Mouse (Mus musculus) 416B (cell line): ENCODE data around the gene Armc8.

ENCODE experiments used
- DNase-seq: peaks from one replicate; pipeline ENCODE4 v3.0.0; 2011; ENCODE audit warnings: low read depth

Gene Armc8

DNA sequence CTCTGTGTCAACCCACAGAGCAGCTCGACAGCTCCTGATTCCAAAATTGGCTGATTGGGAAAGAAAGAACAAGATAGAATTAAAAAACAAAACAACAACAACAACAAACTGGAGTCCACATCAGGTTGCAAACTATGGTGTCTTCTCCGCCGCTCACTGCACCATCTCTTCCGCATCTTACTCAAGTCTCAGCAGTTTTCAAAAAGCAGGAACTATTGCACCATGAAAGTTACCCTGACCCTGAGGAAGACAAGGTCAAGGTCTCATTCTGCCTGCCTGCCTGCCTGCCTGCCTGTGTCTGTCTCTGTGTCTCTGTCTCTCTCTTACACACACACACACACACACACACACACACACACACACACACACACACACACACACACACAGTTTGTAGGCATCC, 69.4 kb downstream of the Armc8 start:
- peak; percentile 42 for DNase-seq

DNA sequence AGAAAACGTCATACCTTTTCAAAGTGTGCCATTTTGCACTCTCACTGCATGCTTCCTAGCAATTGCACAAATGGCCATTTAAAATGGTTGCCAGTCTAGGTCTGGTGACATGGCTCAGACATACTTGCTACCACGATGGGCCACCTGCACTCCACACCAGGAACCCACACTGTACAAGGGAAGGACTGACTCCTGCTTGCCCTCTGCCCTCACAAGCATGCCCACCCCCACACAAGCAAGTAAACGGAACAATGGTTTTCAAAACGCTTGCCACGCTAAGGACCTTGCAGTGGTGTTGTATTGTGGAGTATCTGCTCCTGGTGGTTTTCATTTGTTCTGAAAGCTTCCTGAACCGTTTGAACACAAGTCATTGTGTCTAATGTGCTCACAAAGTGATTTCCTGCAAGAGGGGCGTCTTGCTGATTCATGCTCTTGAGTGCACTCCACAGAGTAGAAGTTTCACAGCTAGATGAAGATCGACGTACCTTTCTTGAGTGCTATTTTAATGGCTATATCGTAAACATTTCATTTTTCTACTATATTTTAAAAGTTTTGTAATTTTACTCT, 76.0 kb downstream of the Armc8 start:
- peak; percentile 87 for DNase-seq

DNA sequence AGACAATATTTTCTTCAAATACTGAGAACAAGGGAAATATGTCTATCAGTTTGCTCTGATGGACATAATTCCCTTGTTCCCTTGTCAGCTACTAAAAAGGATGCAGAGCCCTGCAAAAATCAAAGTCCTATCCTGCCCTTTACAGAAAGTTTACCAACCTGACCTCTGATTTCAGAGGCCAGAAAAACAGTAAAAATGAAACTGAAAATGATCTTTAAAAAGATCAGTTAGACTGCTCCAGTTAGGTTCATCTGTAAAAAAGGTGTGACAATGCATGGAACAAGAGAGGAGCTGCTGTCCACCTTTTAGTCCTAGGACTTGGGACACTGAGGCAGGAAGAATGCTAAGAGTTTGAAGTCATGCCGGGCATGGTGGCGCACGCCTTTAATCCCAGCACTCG, 77.6 kb downstream of the Armc8 start:
- no peak for DNase-seq

GRCm38 (mm10) chr9:99487841-99488240, 80.9 kb downstream of the Armc8 start:
- no peak for DNase-seq

DNA sequence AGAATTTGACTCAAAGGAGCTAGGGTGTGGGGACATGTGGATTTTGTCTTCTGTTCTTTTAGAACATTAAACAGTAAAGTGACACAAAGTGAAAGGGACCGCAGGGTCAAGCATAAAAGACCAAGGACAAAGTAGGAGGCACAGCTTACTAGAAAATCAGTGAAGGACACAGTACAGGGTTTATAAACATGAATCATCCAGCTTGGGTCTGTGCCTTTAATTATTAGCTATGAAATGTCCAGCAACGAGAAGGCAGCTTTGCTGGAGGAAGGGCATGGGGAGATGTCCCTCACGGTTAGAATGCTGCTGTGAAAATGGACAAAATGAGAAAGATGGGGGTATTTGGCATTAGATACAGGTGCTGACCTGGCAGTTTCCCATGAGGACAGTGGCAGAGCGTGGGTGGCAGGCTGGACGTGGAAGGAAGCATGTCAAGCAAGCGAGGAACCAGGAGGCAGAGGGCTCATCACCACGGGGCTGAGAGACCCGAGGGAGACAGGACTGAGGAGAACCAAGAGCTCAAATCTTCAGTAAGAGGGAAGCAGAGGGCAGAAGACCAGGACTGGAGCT, 81.5 kb downstream of the Armc8 start:
- no peak for DNase-seq

- peak; percentile 27 for DNase-seq
Observed at GRCm38 (mm10) chr9:99485144-99485543, 83.6 kb downstream of the Armc8 start.

GRCm38 (mm10) chr9:99484632-99485031, 84.1 kb downstream of the Armc8 start:
- DNase-seq: no peak

DNA sequence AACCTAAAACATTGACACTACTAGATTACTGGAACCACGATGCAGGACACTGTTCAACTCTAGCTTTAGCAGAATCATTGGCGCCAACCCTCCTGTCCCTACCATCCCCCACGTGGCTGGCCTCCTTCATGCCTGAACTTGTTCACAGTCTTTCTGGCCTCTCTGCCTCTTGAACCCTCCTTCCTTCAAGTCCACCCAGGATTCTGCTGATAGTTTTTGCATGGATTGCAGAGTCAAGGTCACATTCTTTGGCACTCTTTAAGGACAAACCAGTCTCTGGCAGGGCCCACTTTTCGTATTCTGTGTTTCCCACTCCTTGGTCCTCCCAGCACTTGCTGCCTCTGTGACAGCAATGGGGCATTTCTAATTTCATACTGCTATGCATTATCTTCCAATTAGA, 85.5 kb downstream of the Armc8 start:
- no peak for DNase-seq

- no peak for DNase-seq
Observed at GRCm38 (mm10) chr9:99480764-99481163, 87.9 kb downstream of the Armc8 start.

- no peak for DNase-seq
Observed at GRCm38 (mm10) chr9:99479181-99479711, 89.5 kb downstream of the Armc8 start.

GRCm38 (mm10) chr9:99471334-99471733, 97.4 kb downstream of the Armc8 start:
- no peak for DNase-seq

DNA sequence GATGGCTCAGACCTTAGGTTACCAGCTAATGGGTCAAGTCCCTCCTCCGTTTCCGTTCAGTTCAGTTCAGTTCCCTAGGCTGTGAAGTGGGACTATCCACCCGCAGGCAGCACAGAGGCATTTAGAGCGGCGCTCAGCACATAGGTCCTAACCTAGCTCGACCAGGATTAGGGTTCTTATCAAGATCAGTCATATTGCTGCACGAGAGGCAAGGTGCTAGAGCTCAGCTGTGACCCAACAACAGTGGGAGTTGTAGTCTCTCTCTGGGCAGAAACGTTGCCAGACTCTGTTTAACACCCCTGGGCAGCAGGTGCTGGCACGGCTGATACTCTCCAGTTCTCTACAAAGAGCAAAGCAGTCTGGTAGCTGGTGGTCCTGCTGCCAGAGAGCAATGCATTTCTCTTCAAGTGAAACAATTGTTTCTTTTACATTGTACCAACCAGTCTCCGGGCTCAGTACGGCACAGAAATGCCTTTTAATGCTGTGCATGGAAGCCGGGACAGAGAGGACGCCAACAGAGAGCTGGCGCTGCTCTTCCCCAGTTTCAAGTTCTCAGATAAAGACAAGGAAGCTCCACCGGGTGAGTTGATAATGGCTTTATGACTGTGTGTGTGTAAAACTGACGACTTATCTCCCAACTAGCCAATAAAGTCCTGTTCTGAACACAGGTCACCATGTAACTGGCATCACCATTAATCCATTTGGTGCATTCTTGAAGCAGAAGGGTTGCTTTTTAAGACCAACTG, 98.2 kb downstream of the Armc8 start:
- no peak for DNase-seq

DNA sequence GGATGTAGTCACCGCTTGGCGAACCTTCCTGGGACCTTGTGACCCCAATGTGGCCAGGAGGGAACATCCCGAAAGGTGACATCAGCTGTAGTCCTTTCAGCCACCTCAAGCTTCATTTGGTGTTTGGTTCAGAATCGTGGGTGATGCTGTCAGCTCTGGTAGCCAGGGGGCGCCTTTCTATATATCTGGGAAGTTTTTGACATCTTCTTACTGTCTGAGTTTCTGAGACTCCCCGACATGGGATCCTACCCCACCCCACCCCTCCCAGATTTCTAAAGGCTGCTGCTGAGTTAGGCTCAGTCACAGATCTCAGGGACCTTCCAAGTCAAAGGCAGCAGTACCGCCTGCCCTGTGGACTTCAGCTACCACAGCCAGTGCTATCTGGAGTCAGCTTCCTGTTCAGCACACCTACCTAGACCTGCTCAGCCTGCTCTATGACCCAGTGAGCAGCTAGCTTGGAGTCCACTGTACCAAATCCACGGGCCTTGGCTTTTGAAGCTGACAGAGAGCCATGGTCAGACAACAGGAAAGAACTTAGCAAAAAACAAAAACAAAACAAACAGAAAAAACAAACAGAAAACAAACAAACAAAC, 98.9 kb downstream of the Armc8 start:
- DNase-seq: peak; percentile 38

DNA sequence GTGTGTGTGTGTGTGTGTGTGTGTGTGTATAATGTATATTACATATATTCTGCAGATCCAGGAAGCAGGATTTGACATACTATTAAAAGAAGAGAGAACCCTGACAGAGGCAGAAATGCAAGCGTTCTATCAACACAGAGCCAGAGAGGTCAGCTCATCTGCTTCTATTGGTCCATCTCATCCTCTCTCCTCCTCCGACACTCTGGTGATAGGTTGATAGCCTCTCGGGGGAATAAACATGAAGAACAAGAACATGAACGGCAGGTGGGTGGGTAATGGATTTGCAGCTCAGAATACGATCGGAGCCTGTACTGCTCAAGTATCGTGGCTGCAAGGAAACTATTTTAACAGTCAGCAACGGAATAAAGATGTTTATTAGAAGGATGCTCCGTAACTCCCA, 100.1 kb downstream of the Armc8 start:
- DNase-seq: no peak

DNA sequence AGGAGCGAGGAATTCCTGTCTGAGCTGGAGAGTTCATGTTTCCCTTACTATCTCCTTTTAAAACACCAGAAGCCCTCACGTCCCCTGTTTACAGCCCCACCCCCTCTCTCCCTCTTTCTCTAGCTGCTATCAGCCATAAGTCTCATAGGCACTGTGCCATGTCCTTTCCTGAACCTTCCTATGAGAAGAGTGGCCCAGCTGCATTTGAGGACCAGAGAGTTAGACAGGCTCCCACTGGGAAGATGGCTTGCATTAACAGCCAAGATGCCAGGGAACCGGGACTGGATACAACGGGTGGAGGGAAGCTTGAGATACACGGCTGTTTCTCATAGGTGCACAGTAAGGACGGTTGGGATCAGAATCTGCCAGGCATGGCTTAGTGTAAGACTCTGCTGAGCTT, 103.8 kb downstream of the Armc8 start:
- DNase-seq: no peak

DNA sequence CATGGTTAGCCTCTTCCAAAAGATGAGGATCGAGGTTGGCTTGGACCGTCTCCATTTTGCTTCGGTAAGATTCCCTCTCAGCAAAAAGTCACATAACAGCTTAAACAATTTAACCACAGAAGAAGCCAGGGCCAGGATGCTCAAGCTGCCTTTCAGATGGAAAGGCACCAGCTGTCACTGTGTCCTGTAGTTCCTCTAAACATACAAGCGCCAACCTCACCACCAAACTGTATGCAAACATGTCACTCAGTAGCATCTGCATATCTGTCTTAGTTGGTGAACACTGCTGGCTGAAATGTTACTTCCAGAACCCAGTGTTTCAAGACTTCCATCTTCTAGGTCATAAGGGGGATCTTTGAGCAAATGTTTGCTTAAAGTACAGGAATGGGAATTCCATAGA, 109.0 kb downstream of the Armc8 start:
- no peak for DNase-seq

DNA sequence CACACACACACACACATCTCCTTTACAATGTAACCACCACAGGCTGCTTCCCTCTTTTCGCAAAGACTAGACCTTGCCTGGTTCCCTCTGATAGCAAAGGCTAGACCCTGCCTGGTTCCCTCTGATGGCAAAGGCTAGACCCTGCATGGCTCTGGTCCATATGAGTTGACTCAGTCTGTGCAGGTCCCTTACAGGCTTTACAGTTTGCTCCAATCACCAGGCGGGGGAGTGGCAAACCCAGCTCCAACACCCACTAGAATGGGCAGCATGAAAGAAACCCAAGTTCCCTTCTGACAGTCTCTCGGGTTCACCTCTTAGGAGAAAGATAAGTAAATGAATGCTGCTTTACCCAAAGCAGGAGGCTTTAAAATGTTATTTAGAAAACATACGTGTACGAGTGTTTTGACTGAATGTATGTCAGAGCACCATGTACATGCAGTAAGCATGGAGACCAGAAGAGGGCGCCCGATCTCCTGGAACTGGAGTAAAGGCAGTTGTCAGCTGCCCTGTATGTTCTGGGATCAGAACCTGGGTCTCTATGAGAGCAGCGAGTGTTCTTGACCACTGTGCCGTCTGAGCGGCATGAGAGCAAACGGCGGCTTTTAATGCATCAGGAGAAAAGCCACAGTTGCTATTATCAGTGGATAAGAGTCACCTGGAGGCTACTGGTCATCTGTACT, 110.0 kb downstream of the Armc8 start:
- peak; percentile 80 for DNase-seq

- no peak for DNase-seq
Observed at GRCm38 (mm10) chr9:99454211-99454610, 114.5 kb downstream of the Armc8 start.

GRCm38 (mm10) chr9:99451161-99451560, 117.5 kb downstream of the Armc8 start, which contains the start of gene Nme9:
Nme9 (plus strand) TSS chr9:99451475.
- no peak for DNase-seq

DNA sequence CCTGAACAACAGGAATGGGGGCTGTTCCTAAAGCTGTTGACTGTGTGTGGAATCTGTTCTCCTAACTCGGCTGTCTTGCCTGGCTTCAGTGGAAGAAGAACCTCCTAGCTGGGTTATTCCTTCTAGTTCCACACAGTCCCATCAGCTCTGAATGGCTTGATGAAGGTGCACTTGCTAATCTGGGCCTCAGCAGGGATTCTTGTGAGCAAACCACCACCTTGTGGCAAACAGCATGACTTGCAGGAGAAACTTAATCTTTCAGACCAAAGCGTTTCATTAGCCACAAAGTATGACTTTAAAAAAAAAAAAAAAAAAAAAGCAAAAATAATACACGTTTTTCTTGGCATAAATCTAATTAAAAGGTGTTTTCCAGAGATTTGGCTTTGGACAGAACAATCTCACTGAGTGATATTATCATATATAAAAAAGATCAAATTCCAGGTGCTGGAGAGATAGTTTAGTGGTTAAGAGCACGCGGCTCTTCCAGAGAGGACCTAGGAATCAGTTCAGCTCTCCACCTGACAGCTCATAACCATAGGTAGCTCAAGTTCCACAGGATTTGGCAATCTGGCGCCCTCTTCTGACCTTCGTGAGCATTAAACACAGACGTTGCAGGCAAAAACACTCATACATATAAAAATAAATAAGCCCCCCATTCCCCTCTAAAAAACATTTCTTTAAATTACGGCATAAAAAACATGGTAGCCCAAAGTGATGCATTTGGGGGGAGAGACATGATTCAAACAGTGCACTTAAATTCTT, 118.6 kb downstream of the Armc8 start:
- DNase-seq: peak; percentile 70

DNA sequence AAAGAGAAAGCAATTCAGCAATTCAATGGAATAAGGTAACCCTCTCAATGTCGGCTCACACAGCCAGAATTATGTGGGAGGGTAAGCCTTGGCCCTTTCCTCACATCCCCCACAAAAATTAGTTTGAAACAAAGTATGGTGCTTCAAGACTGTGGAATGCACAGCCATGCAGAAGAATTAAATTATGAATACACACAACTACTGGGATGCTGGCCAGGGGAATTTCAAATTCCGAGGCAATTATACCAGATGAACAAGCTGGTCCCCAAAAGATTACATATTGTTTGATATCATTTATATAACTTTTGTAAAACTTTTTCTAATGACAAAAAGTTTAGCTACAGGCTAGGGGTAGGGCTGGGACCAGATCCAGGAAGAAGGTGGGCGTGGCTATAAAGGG, 121.4 kb downstream of the Armc8 start:
- no peak for DNase-seq

GRCm38 (mm10) chr9:99446259-99446658, 122.4 kb downstream of the Armc8 start:
- DNase-seq: no peak
